Mouse (Mus musculus): ENCODE results near the gene Gm40193. TPM values are rescaled to one million over a fixed set of nuclear protein-coding genes. Genes with fewer than 3 reads are reported as not detected.

Gm40193 gene
- polyA plus RNA-seq, 1 experiment from 2014 or later: not detected

DNA sequence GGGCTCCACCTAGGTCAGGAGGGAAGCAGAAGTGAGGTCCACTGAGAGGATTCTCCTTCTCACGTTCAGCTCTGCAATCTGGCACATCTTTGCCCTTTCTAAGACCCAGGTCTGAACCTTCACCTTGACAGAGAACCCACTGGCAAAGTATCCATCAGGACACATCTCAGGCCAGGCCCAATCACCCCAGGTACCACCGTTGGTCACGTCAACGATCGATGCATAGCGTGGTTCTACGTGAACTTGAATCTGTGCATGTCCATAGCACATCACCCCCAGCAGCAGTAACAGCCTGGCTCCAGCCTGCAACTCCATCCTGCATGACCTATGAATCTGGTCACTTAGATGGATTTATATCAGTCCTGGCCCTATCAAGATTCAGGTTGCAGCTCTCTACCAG is 18.5 kb downstream of the Gm40193 start, which contains the start of gene Vmo1:
Vmo1 (minus strand) TSS at position 329 of the 400 bp plus-strand sequence.
- no peak for ATAC-seq (ENCODE audit: low read depth)
- H3K27ac ChIP-seq (ENCODE audit: low read length): no peak within 1 kb of the TSS
- H3K4me3 ChIP-seq (ENCODE audit: low read length): no peak within 1 kb of the TSS
- no peaks in the 10 kb centered on the region for H3K9me3 ChIP-seq (ENCODE audit: control insufficient read depth, low read length)
- WGBS: 86% methylated on average over 7 of the region's 7 CpGs
- no peak within 1 kb of the TSS for H3K4me2 ChIP-seq (ENCODE audit: low read depth, low read length)
- H3K4me1 ChIP-seq (replicated peaks; ENCODE audit: control insufficient read depth, insufficient read depth, low read length): no peaks in the 10 kb centered on the region
- no peaks in the 10 kb centered on the region for H3K36me3 ChIP-seq (ENCODE audit: control insufficient read depth, insufficient read depth, low read length)
- no peaks in the 10 kb centered on the region for H3K27me3 ChIP-seq (ENCODE audit: control insufficient read depth, insufficient read depth, low read depth, low read length)
- H3K9ac ChIP-seq (ENCODE audit: low read length): no peak within 1 kb of the TSS

DNA sequence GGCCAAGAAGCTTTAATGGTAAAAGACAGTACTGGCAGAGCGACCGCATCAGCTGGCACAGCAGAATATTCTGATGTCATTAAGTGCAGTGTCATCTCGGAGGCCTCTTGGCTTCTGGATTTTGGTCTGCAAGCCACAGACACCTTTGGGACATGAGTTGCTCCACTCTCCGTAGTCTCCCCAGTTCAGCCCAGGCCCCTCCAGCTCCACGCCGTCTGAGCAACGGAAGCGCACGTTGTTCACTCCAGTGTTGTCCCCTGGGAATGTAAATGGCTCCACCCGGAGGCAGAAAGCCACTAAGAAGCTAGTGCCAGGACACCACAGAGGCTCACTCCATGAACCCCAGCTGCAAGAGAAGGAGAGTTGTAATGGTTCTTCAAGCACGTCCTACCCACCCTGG is 19.2 kb downstream of the Gm40193 start:
- Histone ChIP-seq H3K4me3 (ENCODE audit: low read length) (no peak overlapping the region), H3K4me1 (replicated peaks; ENCODE audit: control insufficient read depth, insufficient read depth, low read length) (no peaks in the 10 kb centered on the region), H3K9me3 (ENCODE audit: control insufficient read depth, low read length) (no peaks in the 10 kb centered on the region), H3K4me2 (ENCODE audit: low read depth, low read length) (no peak overlapping the region), H3K36me3 (ENCODE audit: control insufficient read depth, insufficient read depth, low read length) (no peaks in the 10 kb centered on the region), H3K9ac (ENCODE audit: low read length) (no peak overlapping the region), H3K27me3 (ENCODE audit: control insufficient read depth, insufficient read depth, low read depth, low read length) (no peaks in the 10 kb centered on the region), H3K27ac (ENCODE audit: low read length) (no peak overlapping the region)
- ATAC-seq (ENCODE audit: low read depth): no peak
- 58% methylated on average over 11 of the region's 11 CpGs for WGBS

DNA sequence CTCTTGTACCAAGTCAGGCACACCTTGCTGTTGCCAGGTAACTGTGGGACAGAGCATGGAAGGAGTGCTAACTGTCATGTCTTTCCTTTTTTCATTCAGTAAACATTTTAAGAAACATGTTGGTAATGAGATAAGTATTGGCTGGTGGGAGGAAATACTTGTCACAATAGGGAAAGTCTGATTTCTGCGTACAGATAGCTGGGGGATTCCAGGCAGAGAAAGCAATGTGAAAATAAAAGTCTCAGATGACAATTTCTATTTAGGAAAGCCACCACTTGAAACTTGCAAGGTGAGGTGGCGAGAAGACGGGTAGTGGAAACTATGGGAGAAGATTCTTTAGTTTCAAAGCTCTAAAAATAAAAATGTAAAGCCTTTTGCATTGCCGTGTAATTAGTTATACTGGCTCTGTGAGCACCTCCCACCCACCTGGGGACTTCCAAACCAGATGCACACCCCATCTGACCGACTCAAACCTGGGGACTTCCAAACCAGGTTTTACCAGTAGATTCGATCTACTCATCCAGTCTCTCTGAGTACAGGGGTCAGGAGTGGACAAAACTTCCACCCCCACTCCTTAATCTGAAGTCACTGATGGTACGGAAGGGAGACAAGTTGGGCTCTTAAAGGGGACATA is 19.9 kb downstream of the Gm40193 start:
- WGBS: 70% methylated on average over 7 of the region's 7 CpGs
- no peaks in the 10 kb centered on the region for H3K27me3 ChIP-seq (ENCODE audit: control insufficient read depth, insufficient read depth, low read depth, low read length)
- H3K9ac ChIP-seq (ENCODE audit: low read length): no peak overlapping the region
- no peak for ATAC-seq (ENCODE audit: low read depth)
- H3K27ac ChIP-seq (ENCODE audit: low read length): no peak overlapping the region
- no peak overlapping the region for H3K4me2 ChIP-seq (ENCODE audit: low read depth, low read length)
- no peak overlapping the region for H3K4me3 ChIP-seq (ENCODE audit: low read length)
- no peaks in the 10 kb centered on the region for H3K36me3 ChIP-seq (ENCODE audit: control insufficient read depth, insufficient read depth, low read length)
- H3K4me1 ChIP-seq (replicated peaks; ENCODE audit: control insufficient read depth, insufficient read depth, low read length): no peaks in the 10 kb centered on the region
- no peaks in the 10 kb centered on the region for H3K9me3 ChIP-seq (ENCODE audit: control insufficient read depth, low read length)

DNA sequence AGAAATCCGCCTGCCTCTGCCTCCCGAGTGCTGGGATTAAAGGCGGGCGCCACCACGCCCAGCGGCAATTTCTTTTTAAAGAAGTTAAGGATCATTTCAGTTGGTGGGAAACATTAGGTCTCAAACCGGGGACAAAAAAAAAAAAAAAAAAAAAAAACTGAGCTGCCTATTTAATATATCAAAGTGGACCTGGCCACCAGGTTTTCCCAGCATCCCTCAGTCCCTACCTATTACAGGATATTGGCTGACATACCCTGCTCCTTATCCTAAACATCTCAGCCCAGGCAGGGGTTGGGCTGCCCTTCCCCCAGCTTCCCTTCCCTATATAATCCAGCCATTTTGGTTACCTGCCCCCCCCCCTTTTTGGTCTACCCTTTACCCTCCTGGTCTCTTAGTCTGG is 20.9 kb downstream of the Gm40193 start:
- Histone ChIP-seq H3K4me1 (replicated peaks; ENCODE audit: control insufficient read depth, insufficient read depth, low read length) (no peaks in the 10 kb centered on the region), H3K36me3 (ENCODE audit: control insufficient read depth, insufficient read depth, low read length) (no peaks in the 10 kb centered on the region)

DNA sequence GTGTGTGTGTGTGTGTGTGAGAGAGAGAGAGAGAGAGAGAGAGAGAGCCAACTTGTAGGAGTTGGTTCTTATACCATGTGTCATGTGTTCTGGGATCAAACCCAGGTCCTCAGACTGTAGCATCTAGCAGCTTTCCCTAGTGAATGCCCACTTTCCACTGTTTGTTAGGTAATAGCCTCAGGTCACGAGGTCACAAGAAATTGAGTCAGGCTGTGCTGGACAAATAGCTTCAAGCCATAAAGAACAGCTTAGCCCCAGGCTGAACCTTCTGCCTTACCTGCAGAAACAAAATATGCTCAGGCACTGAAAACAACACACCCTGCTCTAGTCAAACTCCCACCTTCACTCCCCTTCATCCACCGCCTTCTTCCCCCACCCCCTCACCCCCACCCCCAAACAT is 21.5 kb downstream of the Gm40193 start:
- no peak overlapping the region for H3K27ac ChIP-seq (ENCODE audit: low read length)
- H3K4me1 ChIP-seq (replicated peaks; ENCODE audit: control insufficient read depth, insufficient read depth, low read length): no peaks in the 10 kb centered on the region
- H3K9me3 ChIP-seq (ENCODE audit: control insufficient read depth, low read length): no peaks in the 10 kb centered on the region
- H3K4me3 ChIP-seq (ENCODE audit: low read length): no peak overlapping the region
- H3K27me3 ChIP-seq (ENCODE audit: control insufficient read depth, insufficient read depth, low read depth, low read length): no peaks in the 10 kb centered on the region; the same call in 1 of the 2 replicates
- WGBS: 66% methylated on average over 2 of the region's 2 CpGs
- no peak for ATAC-seq (ENCODE audit: low read depth)
- H3K9ac ChIP-seq (ENCODE audit: low read length): no peak overlapping the region
- H3K36me3 ChIP-seq (ENCODE audit: control insufficient read depth, insufficient read depth, low read length): no peaks in the 10 kb centered on the region
- H3K4me2 ChIP-seq (ENCODE audit: low read depth, low read length): no peak overlapping the region

More for the DNA sequence above, 20.9 kb downstream of the Gm40193 start:
- H3K4me3 ChIP-seq (ENCODE audit: low read length): no peak overlapping the region
- H3K4me2 ChIP-seq (ENCODE audit: low read depth, low read length): no peak overlapping the region
- no peak overlapping the region for H3K27ac ChIP-seq (ENCODE audit: low read length)
- no peak for ATAC-seq (ENCODE audit: low read depth)
- 91% methylated on average over 7 of the region's 7 CpGs for WGBS
- no peak overlapping the region for H3K9ac ChIP-seq (ENCODE audit: low read length)
- H3K9me3 ChIP-seq (ENCODE audit: control insufficient read depth, low read length): no peaks in the 10 kb centered on the region
- no peaks in the 10 kb centered on the region; the same call in 1 of the 2 replicates for H3K27me3 ChIP-seq (ENCODE audit: control insufficient read depth, insufficient read depth, low read depth, low read length)

DNA sequence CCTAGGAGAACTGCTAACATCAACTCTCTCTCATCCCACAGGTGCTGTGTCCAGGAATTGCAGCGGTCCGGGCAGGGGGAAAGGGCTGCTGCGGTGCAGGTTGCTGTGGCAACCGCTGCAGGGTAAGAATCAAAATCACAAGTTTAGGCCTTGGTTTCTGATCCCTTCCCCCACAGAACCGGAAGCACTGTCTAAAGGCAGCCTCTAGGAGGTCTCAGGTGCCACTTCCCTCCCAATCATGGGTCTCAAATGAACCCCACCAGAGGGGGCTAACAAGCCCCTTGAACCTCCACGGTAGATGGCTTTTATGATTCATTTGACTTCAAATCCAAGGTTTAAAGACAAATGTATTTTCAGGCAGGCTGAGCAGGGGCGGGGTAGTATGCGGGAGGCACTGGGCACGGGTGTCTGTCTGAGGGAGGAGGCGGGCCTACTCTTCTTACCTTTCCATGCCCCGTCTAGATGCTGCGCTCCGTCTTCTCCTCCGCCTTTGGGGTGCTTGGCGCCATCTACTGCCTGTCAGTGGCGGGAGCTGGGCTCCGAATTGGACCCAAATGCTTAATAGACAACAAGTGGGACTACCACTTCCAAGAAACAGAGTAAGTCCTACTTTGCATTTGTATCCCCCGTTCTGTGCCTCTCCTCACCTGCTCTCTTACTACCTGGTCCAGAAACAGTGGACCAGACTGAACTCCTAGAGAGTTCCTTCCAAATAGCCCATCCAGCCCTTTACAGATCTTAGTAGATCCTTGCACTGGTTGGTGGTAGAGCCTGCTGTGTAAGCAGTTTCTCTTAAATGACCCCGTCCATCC is 22.8 kb downstream of the Gm40193 start:
- Histone ChIP-seq H3K36me3 (ENCODE audit: control insufficient read depth, insufficient read depth, low read length) (no peaks in the 10 kb centered on the region), H3K27me3 (ENCODE audit: control insufficient read depth, insufficient read depth, low read depth, low read length) (no peaks in the 10 kb centered on the region; the same call in 1 of the 2 replicates), H3K4me2 (ENCODE audit: low read depth, low read length) (peak overlapping the region; percentile 34; the same call in 1 of the 2 replicates), H3K9me3 (ENCODE audit: control insufficient read depth, low read length) (no peaks in the 10 kb centered on the region), H3K4me3 (ENCODE audit: low read length) (no peak overlapping the region), H3K27ac (ENCODE audit: low read length) (no peak overlapping the region), H3K9ac (ENCODE audit: low read length) (no peak overlapping the region), H3K4me1 (replicated peaks; ENCODE audit: control insufficient read depth, insufficient read depth, low read length) (no peaks in the 10 kb centered on the region)
- WGBS: 10% methylated on average over 19 of the region's 19 CpGs
- ATAC-seq (ENCODE audit: low read depth): no peak

DNA sequence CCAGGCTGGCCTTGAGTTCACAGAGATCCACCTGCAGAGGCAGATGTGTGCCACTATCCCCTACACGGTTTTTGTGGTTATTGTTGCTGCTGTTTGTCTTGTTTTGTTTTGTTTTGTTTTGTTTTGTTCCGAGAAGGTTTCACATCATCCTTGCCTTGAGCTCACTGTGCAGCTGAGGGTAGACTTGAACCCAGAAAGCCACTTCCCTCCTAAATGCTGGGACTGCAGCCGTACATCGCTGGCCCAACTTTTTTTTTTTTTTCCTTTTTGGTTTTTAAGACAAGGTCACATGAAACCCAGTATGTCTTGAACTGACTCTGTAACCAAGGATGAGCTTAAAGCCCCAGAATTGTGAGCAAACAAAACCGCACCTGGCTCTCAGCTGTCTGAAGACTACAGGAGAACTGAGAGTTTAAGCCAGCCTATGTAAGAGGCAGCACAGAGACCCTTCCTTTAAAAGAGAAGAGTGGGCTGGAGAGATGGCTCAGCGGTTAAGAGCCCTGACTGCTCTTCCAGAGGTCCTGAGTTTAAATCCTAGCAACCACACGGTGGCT is 25.7 kb downstream of the Gm40193 start:
- H3K36me3 ChIP-seq (ENCODE audit: control insufficient read depth, insufficient read depth, low read length): no peaks in the 10 kb centered on the region
- no peak for ATAC-seq (ENCODE audit: low read depth)
- H3K4me3 ChIP-seq (ENCODE audit: low read length): no peak overlapping the region
- H3K4me2 ChIP-seq (ENCODE audit: low read depth, low read length): no peak overlapping the region
- 62% methylated on average over 7 of the region's 7 CpGs for WGBS
- no peaks in the 10 kb centered on the region; the same call in 1 of the 2 replicates for H3K27me3 ChIP-seq (ENCODE audit: control insufficient read depth, insufficient read depth, low read depth, low read length)
- H3K4me1 ChIP-seq (replicated peaks; ENCODE audit: control insufficient read depth, insufficient read depth, low read length): no peaks in the 10 kb centered on the region
- no peak overlapping the region for H3K27ac ChIP-seq (ENCODE audit: low read length)
- no peak overlapping the region for H3K9ac ChIP-seq (ENCODE audit: low read length)
- no peaks in the 10 kb centered on the region for H3K9me3 ChIP-seq (ENCODE audit: control insufficient read depth, low read length)

DNA sequence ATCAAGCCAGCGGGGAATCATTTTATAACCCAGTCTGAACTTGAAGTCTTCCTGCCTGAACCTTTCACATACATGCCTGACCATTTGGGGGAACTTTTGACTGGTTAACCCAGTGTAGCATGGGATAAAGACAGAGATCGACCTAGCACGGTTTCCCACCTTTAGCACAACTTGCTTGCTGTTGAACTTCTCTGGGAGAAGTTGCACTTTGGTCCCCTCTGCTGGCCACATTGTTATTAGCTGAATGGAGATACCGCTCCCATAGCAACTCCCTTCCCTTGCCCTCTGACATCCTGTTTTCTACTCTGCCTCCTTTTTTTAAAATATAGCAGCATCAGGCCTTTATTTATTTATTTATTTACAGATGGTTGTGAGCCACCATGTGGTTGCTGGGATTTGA is 26.4 kb downstream of the Gm40193 start:
- H3K4me3 ChIP-seq (ENCODE audit: low read length): no peak overlapping the region
- H3K27ac ChIP-seq (ENCODE audit: low read length): no peak overlapping the region
- H3K9me3 ChIP-seq (ENCODE audit: control insufficient read depth, low read length): no peaks in the 10 kb centered on the region
- peak; percentile 54; the same call in 1 of the 2 replicates for ATAC-seq (ENCODE audit: low read depth)
- H3K9ac ChIP-seq (ENCODE audit: low read length): no peak overlapping the region
- H3K4me1 ChIP-seq (replicated peaks; ENCODE audit: control insufficient read depth, insufficient read depth, low read length): no peaks in the 10 kb centered on the region
- H3K4me2 ChIP-seq (ENCODE audit: low read depth, low read length): peak overlapping the region; percentile 32; the same call in 1 of the 2 replicates
- H3K27me3 ChIP-seq (ENCODE audit: control insufficient read depth, insufficient read depth, low read depth, low read length): no peaks in the 10 kb centered on the region; the same call in 1 of the 2 replicates
- WGBS: 12% methylated on average over 4 of the region's 4 CpGs
- H3K36me3 ChIP-seq (ENCODE audit: control insufficient read depth, insufficient read depth, low read length): no peaks in the 10 kb centered on the region

DNA sequence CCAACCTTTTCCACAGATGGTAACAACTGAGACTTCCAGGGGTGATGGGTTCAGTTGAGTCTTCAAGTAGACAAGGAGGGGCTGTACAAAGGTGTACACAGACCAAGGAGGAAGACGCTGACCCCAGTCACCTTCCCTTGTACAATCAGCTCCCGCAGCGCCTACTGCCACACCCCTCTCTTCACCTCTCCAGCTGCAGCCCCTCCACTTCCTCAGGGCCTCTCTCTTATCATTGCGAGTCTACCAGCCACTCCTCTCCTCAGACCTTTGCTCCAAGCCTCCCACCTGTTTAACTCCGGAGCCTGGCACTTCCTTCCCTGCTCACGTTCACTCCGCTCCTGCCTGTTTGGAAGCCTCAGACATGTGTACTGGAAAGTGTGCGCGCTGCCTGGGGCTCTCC is 27.8 kb downstream of the Gm40193 start, which contains the start of gene Tm4sf5:
Tm4sf5 (plus strand) TSS at position 275 of the 400 bp plus-strand sequence.
- Histone ChIP-seq H3K36me3 (ENCODE audit: control insufficient read depth, insufficient read depth, low read length) (no peaks in the 10 kb centered on the region), H3K27me3 (ENCODE audit: control insufficient read depth, insufficient read depth, low read depth, low read length) (no peaks in the 10 kb centered on the region; the same call in 1 of the 2 replicates), H3K4me3 (ENCODE audit: low read length) (no peak within 1 kb of the TSS), H3K9ac (ENCODE audit: low read length) (no peak within 1 kb of the TSS), H3K4me1 (replicated peaks; ENCODE audit: control insufficient read depth, insufficient read depth, low read length) (no peaks in the 10 kb centered on the region), H3K27ac (ENCODE audit: low read length) (no peak within 1 kb of the TSS), H3K9me3 (ENCODE audit: control insufficient read depth, low read length) (no peaks in the 10 kb centered on the region), H3K4me2 (ENCODE audit: low read depth, low read length) (no peak within 1 kb of the TSS)
- ATAC-seq (ENCODE audit: low read depth): no peak
- 44% methylated on average over 9 of the region's 9 CpGs for WGBS
